Mouse (Mus musculus): Measurements from ENCODE around the gene Eva1a.

DNA sequence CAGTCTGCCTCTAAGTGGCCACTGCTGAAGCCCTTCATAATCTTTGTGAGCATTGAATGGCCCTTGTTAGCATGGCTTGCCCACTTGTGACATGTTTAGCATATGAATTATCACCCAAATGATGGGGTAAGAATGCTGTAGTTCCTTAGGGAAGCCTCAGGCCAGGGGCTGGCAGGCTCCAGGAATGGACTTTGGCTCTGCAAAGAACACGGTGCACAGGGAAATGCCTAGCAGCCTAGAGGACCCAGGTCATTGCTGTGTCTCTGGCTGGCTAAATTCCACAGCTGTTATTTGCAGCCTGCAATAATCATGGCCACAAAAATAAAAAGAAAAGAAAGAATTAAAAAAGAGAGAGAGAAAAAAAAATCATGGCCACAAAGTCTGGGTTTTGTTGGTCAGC lies 28.5 kb upstream of the Eva1a start:
- no peak for TF ChIP-seq CTCF (IDR thresholded peaks at IDR 0.05; ENCODE audit: extremely low read depth, insufficient read depth, low read length)
- TF ChIP-seq POLR2A (IDR thresholded peaks at IDR 0.05; ENCODE audit: extremely low read depth, insufficient read depth, low read length), result no peak

Measured in cortical plate, adult 2 months (tissue).